Mouse (Mus musculus) embryonic fibroblast, embryonic 13.5 days (primary cell): ENCODE data around the gene Taf6. TPM values are rescaled to one million over a fixed set of nuclear protein-coding genes. Genes with fewer than 3 reads are reported as not detected.

ENCODE experiments used
- H3K27ac ChIP-seq: 2 replicates; pipeline ENCODE4 v1.5.1; 2012; ENCODE audit warnings: low read length, control low read depth, inconsistent platforms; ENCODE audit not compliant: insufficient read depth
- H3K4me1 ChIP-seq: 2 replicates; pipeline ENCODE4 v1.6.1; 2011; ENCODE audit warnings: low read length; ENCODE audit not compliant: control insufficient read depth, insufficient read depth
- H3K4me3 ChIP-seq: 2 replicates; pipeline ENCODE4 v1.5.1; 2011; ENCODE audit warnings: mild to moderate bottlenecking, control low read depth, low read length; ENCODE audit not compliant: insufficient read depth
- CTCF ChIP-seq: IDR thresholded peaks from 2 replicates; pipeline ENCODE4 v1.5.1; 2011; ENCODE audit warnings: mild to moderate bottlenecking, control low read depth, low read length, moderate library complexity, borderline replicate concordance; ENCODE audit not compliant: insufficient read depth
- POLR2A ChIP-seq: IDR thresholded peaks from 2 replicates; pipeline ENCODE4 v1.6.1; 2011; ENCODE audit warnings: low read depth, mild to moderate bottlenecking, control low read depth, low read length, moderate library complexity
- polyA plus RNA-seq: library from polyadenylated mRNA; stranded (reverse); fragments of >200 nt; gene quantifications from 2 replicates; pipeline ENCODE4 v1.2.4, GENCODE M21; 2011; ENCODE audit warnings: low read depth; ENCODE audit not compliant: missing spikeins, insufficient read length

Taf6 gene
- polyA plus RNA-seq, 1 experiment: 29.8 TPM

DNA sequence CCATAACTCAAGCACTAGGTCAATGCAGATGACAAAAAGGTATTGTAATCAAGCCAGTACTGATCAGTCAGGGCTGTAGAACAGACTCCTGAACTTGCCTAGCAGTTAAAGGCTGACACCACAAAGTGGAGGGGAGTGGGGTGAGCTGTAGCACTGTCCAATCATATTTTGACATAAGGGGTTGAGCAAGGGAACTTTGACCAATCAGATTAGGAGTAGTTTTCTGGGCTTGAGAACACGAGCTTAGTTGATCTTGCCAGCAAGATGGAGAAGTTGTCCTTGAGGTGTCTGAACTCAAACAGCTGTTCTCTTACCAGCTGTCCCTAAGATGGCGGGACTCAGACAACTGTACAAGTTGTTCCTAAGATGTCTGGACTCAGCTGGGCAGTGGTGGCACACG lies 14.0 kb downstream of the Taf6 start:
- Histone ChIP-seq H3K27ac (no peak overlapping the region), H3K4me3 (no peak overlapping the region), H3K4me1 (no peaks in the 10 kb centered on the region)
- TF ChIP-seq POLR2A (no peak), CTCF (no peak)

DNA sequence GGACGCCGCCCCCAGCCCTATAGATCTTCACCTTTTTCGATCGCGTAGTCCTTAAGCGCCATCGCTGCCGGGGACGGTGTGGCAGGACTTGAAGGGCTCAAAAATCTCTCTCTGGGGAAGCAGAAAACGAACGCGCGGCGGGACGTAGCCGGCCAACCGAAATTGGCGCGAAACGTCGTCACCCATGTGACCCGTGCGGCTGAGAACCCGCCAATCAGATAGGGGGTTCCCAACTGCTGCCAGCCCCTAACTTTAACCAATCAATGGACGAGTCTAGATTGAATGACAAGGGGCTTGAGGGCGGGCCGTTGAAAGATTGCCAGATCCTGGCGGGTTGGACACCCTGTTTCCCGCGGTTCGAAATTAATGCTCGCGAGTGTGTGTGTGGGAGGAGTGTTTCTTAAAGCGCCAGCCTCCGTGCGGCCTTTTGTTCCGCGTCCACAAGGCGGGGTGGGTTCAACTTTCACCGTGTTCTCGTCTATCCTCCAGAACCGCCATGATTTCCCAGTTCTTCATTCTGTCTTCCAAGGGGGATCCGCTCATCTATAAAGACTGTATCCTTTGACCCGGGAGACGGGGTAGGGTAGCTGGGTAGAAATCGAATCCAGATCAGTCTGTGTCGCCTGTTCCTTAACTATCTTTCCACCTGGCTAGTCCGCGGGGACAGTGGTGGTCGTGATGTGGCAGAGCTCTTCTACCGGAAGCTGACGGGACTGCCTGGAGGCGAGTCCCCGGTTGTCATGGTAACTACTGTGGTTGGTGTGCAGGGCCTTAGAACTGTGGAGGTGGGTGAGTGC lies 15.4 kb downstream of the Taf6 start, which contains the start of the genes Ap4m1 and Mcm7:
Gene Ap4m1, plus strand, starts transcription at position 308 of the 797 bp plus-strand sequence.
Gene Mcm7, minus strand, starts transcription at position 728 of the 797 bp plus-strand sequence.
- Histone ChIP-seq H3K4me3 (peak within 1 kb of the TSS; percentile 94), H3K27ac (peak within 1 kb of the TSS; percentile 91), H3K4me1 (no peaks in the 10 kb centered on the region)
- TF ChIP-seq POLR2A: peak; percentile 62
- TF ChIP-seq CTCF: no peak

DNA sequence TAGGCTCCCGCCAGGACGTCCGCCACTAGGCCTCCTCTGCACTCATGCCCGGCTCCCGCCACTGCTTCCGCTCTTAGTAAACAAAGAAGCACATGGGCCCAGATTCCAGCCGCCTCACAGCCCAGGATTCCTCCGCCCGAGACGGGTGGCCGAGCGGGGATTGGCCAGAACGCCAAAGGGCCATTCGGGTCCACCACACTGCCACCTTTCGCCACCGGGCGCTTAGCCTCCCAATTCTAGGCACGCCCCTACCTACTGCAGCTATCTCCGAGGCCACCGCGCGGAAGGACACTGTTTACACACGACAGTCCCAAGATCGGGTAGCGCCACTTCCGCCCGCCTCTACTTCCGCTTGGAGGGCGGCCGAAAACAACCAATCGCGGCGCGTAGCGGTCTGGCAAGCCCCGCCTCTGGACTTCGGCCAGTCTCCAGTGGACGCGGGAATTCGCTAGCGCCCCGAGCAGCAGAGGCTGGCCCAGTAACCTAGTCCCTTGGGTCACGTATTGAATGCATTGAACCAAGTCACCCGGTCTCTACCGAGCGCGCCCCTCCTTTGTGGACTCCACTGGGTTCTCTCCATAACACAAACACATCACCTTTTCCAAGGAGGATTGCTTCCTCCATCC lies 16.2 kb downstream of the Taf6 start:
- H3K4me3 ChIP-seq: peak overlapping the region; percentile 94
- no peaks in the 10 kb centered on the region for H3K4me1 ChIP-seq
- peak overlapping the region; percentile 36 for H3K27ac ChIP-seq
- no peak for TF ChIP-seq CTCF
- peak; percentile 65 for TF ChIP-seq POLR2A

DNA sequence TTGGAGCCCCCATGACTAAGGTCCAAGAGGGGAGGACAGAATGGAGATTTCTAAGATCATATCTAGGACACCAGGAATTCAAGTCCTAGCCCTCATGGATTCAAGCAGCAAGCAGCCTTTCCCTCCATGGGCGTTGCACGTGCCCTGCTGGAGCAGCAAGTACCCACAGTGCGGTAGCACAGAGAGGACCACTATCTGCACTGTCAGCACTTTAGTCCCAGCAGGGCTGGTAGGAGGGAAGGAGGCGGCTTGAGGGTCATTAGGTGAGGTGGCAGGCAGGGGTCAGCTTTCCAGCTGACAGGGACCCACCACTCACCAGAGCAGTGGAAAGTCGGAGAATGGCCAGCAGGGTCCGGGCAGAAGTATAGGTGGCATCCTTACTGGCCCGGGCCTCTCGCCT lies 21.7 kb downstream of the Taf6 start:
- TF ChIP-seq CTCF (no peak), POLR2A (peak; percentile 25; the same call in 1 of the 2 replicates)
- no peak overlapping the region for H3K4me3 ChIP-seq
- H3K4me1 ChIP-seq: peaks cover 8% of the 10 kb centered on the region; the same call in 1 of the 2 replicates
- peak overlapping the region; percentile 74; the same call in 1 of the 2 replicates for H3K27ac ChIP-seq

- Histone ChIP-seq H3K27ac (no peak overlapping the region), H3K4me3 (no peak overlapping the region), H3K4me1 (peaks cover 8% of the 10 kb centered on the region; the same call in 1 of the 2 replicates)
- TF ChIP-seq POLR2A: 0 out of 2 replicates have a peak, but pooled peaks have one; percentile 4
- TF ChIP-seq CTCF: no peak
These were observed 23.6 kb downstream of the Taf6 start for GRCm38 (mm10) chr5:138163610-138164009.

- TF ChIP-seq CTCF: no peak
- TF ChIP-seq POLR2A: no peak
- Histone ChIP-seq H3K4me3 (no peak overlapping the region), H3K27ac (no peak overlapping the region), H3K4me1 (peaks cover 8% of the 10 kb centered on the region; the same call in 1 of the 2 replicates)
These were observed 24.2 kb downstream of the Taf6 start for GRCm38 (mm10) chr5:138163046-138163445.

DNA sequence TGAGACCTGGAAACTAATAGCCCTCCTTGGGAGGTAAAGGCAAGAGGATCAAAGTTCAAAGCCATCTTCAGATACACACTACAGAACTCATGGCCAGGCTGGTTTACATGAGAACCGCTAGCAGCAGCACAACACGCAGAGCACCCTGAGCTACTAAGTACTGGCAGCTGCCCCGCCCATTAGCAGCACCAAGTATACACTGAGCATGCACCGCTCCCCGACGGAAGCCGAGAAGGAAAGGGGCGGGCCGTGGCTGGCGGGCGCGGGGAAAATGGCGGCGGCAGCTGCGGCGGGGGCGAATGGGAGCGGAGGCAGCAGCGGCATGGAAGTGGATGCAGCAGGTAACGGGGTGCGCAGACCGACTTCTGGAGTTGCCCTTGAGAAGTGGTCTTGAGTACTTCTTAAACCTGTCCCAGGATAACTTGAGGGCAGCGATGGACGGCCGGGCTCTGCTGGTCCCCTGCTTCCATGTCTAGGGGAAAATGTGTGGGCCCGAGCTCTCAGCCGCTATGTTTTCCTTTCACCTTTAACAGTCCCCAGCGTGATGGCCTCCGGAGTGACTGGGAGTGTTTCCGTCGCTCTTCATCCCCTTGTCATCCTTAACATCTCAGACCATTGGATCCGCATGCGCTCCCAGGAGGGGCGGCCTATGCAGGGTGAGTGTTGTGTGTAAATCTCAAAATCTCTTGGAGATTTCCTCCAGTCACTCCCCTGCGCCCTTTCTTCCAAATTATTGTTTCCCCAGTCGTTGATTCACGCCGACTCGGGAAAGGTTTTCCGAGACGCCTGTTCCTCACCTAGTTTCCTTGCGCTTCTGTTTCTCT lies 26.2 kb downstream of the Taf6 start, which contains the start of gene Cops6:
Gene Cops6, plus strand, starts transcription at position 230 of the 824 bp plus-strand sequence.
- Histone ChIP-seq H3K27ac (peak within 1 kb of the TSS; percentile 15), H3K4me3 (peak within 1 kb of the TSS; percentile 84), H3K4me1 (peaks cover 8% of the 10 kb centered on the region; the same call in 1 of the 2 replicates)
- TF ChIP-seq CTCF (no peak), POLR2A (peak; percentile 89)

DNA sequence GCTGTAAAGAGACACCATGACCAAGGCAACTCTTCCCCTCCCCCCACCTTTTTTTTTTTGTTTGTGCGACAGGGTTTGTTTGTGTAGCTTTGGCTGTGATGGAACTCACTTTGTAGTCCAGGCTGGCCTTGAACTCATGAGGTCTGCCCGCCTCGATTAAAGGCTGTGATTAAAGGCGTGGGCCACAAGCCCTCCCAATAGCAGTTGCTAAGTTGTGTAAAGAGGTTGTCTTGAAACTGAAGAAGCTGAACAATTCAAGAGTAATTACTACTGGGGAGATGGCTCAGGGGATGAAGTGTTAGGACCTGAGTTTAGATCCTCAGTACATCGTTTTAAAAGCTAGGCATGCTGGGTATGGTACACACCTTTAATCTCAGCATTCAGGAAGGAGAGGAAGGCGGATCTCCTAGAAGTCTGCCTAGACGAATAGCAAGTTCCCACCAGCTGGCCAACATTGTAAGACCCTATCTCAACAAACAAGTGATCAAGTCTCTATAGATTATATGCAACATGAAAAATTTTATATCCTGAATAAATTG lies 27.0 kb downstream of the Taf6 start:
- H3K4me3 ChIP-seq: no peak overlapping the region
- H3K27ac ChIP-seq: no peak overlapping the region
- H3K4me1 ChIP-seq: peaks cover 8% of the 10 kb centered on the region; the same call in 1 of the 2 replicates
- no peak for TF ChIP-seq POLR2A
- no peak for TF ChIP-seq CTCF

DNA sequence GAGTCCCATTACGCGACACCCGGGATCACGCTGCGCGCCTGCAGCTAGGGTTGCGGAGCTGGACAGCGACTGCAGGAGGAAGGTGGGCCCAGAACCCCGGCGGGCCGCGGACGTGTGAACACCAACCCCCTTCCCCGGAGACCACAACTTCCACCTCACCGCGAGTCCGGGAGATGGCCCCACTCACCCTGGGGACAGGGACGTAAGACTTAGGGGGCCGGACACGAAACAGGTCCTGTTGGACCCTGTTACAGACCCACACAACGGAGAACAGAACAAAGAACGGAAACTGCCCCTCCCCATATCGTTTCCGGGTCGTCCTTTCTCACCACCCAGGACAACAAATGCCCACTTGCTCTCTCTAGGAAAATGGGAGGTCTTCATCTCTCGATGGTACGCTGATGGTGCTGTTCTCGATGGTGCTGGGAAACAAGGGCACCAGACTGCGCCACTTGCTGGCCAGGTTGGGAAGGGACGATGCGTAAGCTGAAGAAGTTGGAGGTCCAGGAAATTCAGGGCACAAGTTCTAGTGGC lies 31.7 kb downstream of the Taf6 start, which contains the start of gene Zfp113:
Gene Zfp113, minus strand, starts transcription at position 302 of the 534 bp plus-strand sequence.
- peak within 1 kb of the TSS; percentile 60 for H3K4me3 ChIP-seq
- H3K27ac ChIP-seq: no peak within 1 kb of the TSS
- no peaks in the 10 kb centered on the region for H3K4me1 ChIP-seq
- TF ChIP-seq POLR2A: peak; percentile 83
- peak; percentile 96; the same call in 1 of the 2 replicates for TF ChIP-seq CTCF
